Mouse (Mus musculus) spleen, embryonic (tissue): ENCODE results near the gene Mtcl1.

Source experiments
- CTCF ChIA-PET: fragments of 350-600 bp; sonication (Branson Sonifier 250); formaldehyde crosslinking; loops from one replicate; lab custom pipeline; 2022; lab: Charles Lee

The Mtcl1 gene

GRCm38 (mm10) chr17:66449460-66450341, at the start of gene Mtcl1:
Gene Mtcl1, minus strand, starts transcription at chr17:66449750.
- CTCF ChIA-PET, result no interaction called here

- CTCF ChIA-PET, result no interaction called here
These were observed 49.0 kb upstream of the Mtcl1 start for GRCm38 (mm10) chr17:66498598-66498997.

GRCm38 (mm10) chr17:66496589-66496988, 47.0 kb upstream of the Mtcl1 start:
- CTCF ChIA-PET, result no interaction called here

- CTCF ChIA-PET, result no interaction called here
These were observed 40.6 kb upstream of the Mtcl1 start for GRCm38 (mm10) chr17:66490022-66490601.

GRCm38 (mm10) chr17:66486576-66486975, 37.0 kb upstream of the Mtcl1 start:
- CTCF ChIA-PET, result interaction anchor here (0.6 to 0.7 kb wide), 3 partner anchors 8 to 252 kb away, joined by 3 read pairs; no protein-coding TSS in a partner anchor

GRCm38 (mm10) chr17:66485742-66486141, 36.2 kb upstream of the Mtcl1 start:
- CTCF ChIA-PET, result no interaction called here

GRCm38 (mm10) chr17:66484965-66485364, 35.4 kb upstream of the Mtcl1 start:
- CTCF ChIA-PET, result interaction anchor here (0.7 kb wide), 1 partner anchor 12 kb away, joined by 4 read pairs; no protein-coding TSS in a partner anchor

GRCm38 (mm10) chr17:66483651-66484454, 34.3 kb upstream of the Mtcl1 start:
- CTCF ChIA-PET, result no interaction called here

GRCm38 (mm10) chr17:66481295-66481694, 31.7 kb upstream of the Mtcl1 start:
- CTCF ChIA-PET, result no interaction called here

GRCm38 (mm10) chr17:66480491-66481278, 31.1 kb upstream of the Mtcl1 start:
- CTCF ChIA-PET, result no interaction called here

GRCm38 (mm10) chr17:66479813-66480490, 30.4 kb upstream of the Mtcl1 start:
- CTCF ChIA-PET, result no interaction called here

GRCm38 (mm10) chr17:66479311-66479710, 29.8 kb upstream of the Mtcl1 start:
- CTCF ChIA-PET, result no interaction called here

- CTCF ChIA-PET, result interaction anchor here (0.6 kb wide), 1 partner anchor 11 kb away, joined by 4 read pairs; no protein-coding TSS in a partner anchor
These were observed 23.7 kb upstream of the Mtcl1 start for GRCm38 (mm10) chr17:66473205-66473604.

GRCm38 (mm10) chr17:66471775-66472174, 22.2 kb upstream of the Mtcl1 start:
- CTCF ChIA-PET, result no interaction called here

GRCm38 (mm10) chr17:66471252-66471651, 21.7 kb upstream of the Mtcl1 start:
- CTCF ChIA-PET, result no interaction called here

- CTCF ChIA-PET, result no interaction called here
These were observed 20.5 kb upstream of the Mtcl1 start for GRCm38 (mm10) chr17:66470020-66470419.

- CTCF ChIA-PET, result no interaction called here
These were observed 7.7 kb upstream of the Mtcl1 start for GRCm38 (mm10) chr17:66457278-66457677.

GRCm38 (mm10) chr17:66451143-66451542, 1.6 kb upstream of the Mtcl1 start:
- CTCF ChIA-PET, result interaction anchor here (0.7 kb wide), 1 partner anchor 10 kb away, joined by 16 read pairs; no protein-coding TSS in a partner anchor

- CTCF ChIA-PET, result interaction anchor here (0.7 kb wide), 1 partner anchor 9 kb away, joined by 16 read pairs; no protein-coding TSS in a partner anchor
These were observed 1.0 kb upstream of the Mtcl1 start for GRCm38 (mm10) chr17:66450526-66451070.
